Mouse (Mus musculus): Measurements from ENCODE around the gene 5330417H12Rik.

The 5330417H12Rik gene

DNA sequence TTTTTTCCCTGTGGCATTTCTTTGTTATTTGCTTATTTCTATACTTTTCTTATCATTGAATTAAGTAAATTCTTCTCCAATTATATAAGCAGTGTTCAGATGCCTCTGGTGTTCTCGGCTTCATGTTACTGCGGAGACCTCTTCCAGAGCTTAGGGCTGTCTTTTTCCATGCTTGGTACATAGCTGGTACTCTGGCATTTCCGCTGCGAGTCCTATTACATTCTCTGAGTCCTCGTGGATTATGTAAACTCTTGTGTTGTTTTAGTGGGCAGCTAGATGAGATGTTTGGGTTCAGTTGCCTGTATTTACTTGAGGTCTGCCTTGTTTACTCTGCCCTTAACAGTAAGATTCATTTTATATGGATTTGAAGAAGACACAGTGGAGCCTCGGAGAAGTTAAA is 820 bp upstream of the 5330417H12Rik start:
- DNase-seq, result no peak

DNA sequence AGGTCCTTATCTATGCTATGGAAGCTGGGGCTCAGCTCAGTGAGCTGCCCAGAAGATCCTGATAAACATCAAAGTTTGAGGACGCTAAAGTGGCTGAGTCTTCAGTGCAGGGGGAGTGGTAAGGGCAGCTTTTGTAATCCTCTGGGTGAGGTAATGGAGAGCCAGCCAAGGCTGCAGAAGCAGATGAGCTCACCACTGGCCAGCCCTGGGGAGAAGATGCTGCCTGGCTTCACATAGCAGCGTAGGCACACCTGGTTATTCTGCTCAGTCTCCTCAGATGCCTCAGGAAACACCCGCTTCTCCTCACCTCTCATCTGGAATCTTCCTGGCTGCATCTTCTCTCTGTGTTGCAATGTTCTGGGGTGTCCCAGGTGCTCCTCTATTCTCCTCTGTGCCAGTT is 529 bp downstream of the 5330417H12Rik start:
- DNase-seq, result no peak

DNA sequence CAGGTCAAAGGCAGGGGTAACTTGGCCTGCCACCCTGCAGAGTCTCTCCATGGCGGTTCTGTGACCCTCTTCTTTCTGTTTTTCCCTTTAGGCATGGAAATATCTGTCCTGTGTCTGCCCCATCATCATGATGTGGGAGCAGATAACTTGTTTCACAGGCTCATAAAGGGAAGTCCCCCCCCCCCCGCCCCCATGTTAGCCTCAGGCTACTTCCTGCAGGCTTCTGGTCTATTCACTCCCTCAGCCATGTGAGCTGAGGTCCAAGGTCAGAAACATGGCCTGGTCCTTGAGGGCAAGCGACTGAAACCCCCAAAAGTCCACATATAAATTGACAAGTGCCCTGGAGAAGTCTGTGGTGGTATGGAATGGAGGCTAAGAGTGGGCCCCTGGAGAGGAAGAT is 4.8 kb downstream of the 5330417H12Rik start:
- no peak for DNase-seq

- no peak for DNase-seq
These were observed 5.7 kb downstream of the 5330417H12Rik start for GRCm38 (mm10) chr7:107619225-107619624.

GRCm38 (mm10) chr7:107618028-107618992 is 6.7 kb downstream of the 5330417H12Rik start:
- DNase-seq, result no peak

DNA sequence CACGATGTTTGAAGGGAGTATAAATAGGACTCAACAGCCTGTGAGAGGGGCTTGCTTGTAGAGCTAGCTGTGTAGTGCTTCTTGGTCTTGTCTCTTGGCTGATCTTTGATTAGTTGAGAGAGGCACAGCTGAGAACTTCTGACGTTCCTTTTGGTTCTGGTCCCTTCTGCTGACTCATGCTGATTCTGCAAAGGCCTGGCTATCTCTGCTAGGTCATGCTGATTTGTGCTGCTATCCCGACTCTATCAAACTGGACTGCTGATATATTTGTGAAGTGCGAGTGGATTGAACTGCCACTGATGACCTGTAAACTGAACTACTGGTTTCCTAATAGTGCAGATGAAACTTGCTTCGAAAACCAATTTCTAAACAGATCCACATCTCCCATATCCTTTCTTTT is 14.1 kb downstream of the 5330417H12Rik start:
- DNase-seq, result no peak

DNA sequence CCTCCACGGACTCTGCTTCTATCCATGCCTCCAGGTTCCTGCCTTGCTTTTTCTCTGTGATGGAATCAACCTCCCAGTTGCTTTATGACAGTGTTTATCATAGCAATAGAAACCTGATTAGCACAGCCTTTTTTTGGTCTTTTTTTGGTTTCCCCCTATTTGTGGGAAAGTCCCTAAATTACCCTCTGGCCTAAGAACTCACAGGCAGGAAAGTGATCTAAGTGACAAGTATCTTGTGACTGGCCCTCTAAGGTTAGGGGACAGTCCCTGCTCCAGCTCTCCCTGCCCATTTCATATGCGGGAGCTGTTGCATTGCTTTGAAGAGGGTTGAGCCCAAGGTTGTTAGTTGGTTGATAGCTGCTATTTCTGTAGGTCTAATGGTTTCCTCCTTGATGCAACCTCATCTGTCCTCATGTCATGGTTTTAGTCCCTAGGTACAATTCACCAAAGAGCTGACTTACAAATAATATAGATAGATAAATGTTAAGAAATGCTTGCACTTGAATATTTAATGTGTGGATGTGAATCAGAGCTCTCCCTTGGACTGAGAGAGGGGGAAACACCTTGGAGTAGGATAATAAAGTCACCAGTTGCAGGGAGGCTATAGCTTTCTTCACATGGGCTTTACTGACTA is 15.2 kb downstream of the 5330417H12Rik start:
- no peak for DNase-seq

DNA sequence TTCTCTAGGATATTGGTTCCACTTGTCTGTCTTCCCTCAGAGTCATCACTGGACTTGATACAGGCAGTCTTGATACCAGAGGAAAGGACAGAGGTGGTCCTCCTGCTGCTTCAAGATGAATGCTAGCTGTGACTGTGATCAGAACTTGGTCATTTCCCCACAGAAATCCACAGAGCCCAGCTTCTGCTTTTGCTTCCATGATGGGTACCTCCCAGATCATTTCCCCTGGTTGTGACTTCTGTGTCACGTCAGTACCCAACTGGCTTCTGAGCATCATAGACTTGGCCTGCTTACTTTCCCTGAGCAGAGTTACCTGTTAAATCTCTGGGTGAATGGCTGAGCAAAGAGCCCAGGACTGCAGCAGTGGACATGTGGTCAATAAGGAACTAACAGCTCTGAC is 17.2 kb downstream of the 5330417H12Rik start:
- DNase-seq, result no peak

DNA sequence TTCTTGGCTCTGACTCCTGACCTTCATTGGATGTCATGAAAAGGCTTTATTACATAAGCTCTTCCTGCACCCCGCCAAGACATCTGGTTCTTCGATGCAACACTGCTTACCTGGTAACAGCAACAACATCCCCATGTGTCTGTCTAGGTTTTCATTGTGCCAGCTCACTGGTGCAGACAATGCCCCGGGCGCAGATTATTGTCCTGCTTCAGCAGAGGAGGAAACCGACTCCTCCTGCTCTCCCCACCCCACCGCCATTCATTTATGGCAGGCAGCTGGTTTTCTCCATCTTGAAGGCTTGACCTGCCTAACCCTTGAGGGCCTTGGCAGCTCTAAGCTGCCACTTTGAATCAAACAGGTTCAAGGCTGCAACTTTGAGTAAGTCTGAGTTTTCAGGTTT is 22.0 kb downstream of the 5330417H12Rik start:
- DNase-seq, result no peak

- DNase-seq, result no peak
These were observed 22.5 kb downstream of the 5330417H12Rik start for GRCm38 (mm10) chr7:107602505-107602904.

DNA sequence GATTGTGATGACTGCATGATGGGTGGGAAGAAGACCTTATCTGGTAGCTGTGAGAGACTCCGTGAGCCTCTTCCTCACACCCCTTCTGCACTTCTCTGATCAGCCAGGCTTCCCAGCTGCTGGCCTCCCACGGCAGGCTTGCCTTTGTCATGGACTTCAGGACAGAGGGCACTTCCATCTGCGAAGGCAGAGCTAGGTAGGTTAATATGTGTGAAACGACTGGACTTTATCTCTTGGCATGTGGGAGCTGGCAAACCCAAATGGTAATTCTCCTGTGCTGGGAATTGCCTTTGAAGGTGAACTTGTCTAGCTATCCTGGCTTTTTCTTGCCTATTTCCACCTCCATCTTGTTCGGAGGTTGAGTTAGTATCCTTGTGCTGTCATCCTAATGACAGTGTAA is 24.3 kb downstream of the 5330417H12Rik start:
- peak; percentile 30 for DNase-seq

DNA sequence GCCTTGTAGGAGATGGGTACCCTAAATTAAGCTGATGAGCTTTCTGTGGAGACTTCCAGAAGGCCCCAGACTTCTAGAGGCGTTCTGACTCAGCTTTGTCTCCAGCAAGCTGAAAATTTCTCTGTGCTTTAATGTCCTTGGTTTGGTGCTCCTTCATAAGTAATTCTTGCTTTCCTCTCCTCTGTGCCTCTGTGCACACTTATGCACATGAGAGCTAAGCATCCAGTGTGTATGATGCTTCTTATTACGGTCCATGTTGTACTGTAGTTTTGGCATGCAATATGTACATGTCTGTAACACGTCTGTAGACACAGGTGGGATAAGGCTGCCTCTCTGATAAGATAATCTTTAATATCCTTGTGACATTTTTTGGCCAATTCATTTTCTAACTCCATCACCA is 27.0 kb downstream of the 5330417H12Rik start:
- DNase-seq, result no peak

DNA sequence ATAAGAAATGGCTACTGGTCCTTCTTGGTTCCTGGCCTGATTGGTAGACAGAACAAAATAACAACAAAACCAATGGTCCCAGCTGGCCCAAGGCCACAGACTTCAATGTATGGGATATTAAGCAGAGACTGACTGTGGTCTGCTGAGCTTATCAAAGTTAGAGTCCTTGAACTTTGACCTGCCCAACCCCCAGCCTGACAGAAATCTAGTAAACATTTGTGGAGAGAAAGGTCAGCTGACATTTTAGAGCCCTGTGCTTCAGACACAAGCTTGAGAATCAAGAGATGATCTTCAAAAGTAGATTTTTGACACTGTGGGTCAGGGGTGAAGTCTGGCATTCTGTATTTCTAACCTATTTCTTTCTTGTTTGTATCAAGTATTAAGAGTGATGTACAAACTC is 28.2 kb downstream of the 5330417H12Rik start:
- no peak for DNase-seq

DNA sequence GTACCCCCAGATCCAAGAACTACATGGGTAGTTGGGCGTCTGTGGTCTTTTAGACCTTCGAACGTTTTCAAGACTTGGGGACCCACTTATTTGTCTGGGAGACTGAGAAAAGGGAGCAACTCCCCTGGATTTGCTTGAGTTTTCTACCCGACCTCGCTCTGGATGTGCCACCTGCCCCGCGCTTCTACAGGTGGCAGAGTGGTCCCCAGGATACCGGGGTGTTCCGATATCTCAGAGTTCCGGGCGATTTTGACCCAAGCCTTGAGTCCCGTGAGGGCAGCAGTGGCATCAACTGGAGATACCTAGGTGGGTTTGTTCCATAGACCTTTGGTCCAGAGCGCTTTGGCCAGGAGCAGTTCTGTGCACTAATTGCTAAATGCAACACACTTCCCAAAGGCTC is 29.5 kb downstream of the 5330417H12Rik start:
- no peak for DNase-seq

GRCm38 (mm10) chr7:107594857-107595402 is 30.0 kb downstream of the 5330417H12Rik start, which contains the start of gene Ppfibp2:
TSS of gene Ppfibp2 (plus strand) at chr7:107595207.
- peak; percentile 97 for DNase-seq

- DNase-seq, result peak; percentile 69
These were observed 30.6 kb downstream of the 5330417H12Rik start for GRCm38 (mm10) chr7:107594325-107594856.

- DNase-seq, result no peak
These were observed 31.1 kb downstream of the 5330417H12Rik start for GRCm38 (mm10) chr7:107593904-107594303.

GRCm38 (mm10) chr7:107592641-107593040 is 32.3 kb downstream of the 5330417H12Rik start:
- no peak for DNase-seq

DNA sequence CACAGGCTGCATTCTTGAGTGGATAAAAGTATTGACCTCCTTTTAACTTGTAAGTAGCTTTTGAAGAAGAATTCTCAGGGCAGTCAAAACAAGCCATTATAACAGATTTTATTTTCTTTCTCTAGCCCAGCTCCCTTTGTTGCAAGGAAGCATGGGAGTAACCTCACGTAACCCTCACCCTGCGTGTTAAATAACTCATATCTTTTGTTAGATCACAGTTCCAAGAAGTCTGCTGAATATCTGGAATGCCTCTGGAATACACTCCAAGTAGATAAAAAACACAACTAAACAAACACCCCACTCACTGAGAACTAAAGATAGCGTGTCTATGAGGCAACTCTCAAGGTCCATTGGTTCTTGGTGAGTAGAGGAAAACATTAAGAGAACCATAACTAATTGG is 50.7 kb downstream of the 5330417H12Rik start:
- DNase-seq, result peak; percentile 12

Measured in kidney, postnatal 10 days (tissue).